Mouse (Mus musculus): ENCODE data around the gene Rabggta.

- no peak for TF ChIP-seq POLR2A (IDR thresholded peaks at IDR 0.05; ENCODE audit: low read depth, low read length)
- no peak for TF ChIP-seq CTCF (IDR thresholded peaks at IDR 0.05; ENCODE audit: borderline replicate concordance, insufficient read depth, low read length)
These were observed 1.4 kb upstream of the Rabggta start for GRCm38 (mm10) chr14:55723433-55723832.
